In genomic region chr14:99099967-99100587, GRCm38 (mm10) we compare ENCODE assay signal across 8 mouse cellular contexts. TPM values are rescaled to one million over a fixed set of nuclear protein-coding genes. Genes with fewer than 3 reads are reported as not detected.
DNase-seq lines count a peak whose midpoint lies in the region; ATAC-seq and TF ChIP-seq lines count a peak whose summit lies in the region.

No protein-coding gene starts in this region.

- 5% methylated on average over 20 of the region's 20 CpGs for WGBS in heart, embryonic 10.5 days
- WGBS in limb, embryonic 11.5 days: 8% methylated on average over 20 of the region's 20 CpGs
- WGBS in neural tube, embryonic 12.5 days: 8% methylated on average over 20 of the region's 20 CpGs

- H3K4me3 ChIP-seq in heart, embryonic 10.5 days: peak overlapping the region; percentile 99
- H3K4me3 ChIP-seq in E14TG2a.4 (replicated peaks; ENCODE audit: low read length): peak overlapping the region; percentile 98
- H3K4me3 ChIP-seq in erythroblast, embryonic 14.5 days (replicated peaks): peak overlapping the region; percentile 74
- peak overlapping the region; percentile 94 for H3K4me3 ChIP-seq in limb, embryonic 11.5 days (ENCODE audit: low read depth, low read length)
- peak overlapping the region; percentile 97 for H3K4me3 ChIP-seq in neural tube, embryonic 12.5 days

- DNase-seq in heart, embryonic 10.5 days (ENCODE audit: low spot score): no peak
- no peak for DNase-seq in heart, adult 8-10 months (ENCODE audit: low spot score)
- no peak for DNase-seq in limb, embryonic 11.5 days (ENCODE audit: low spot score)
- no peak for DNase-seq in spleen, adult 12 weeks (ENCODE audit: low spot score)

- H3K36me3 ChIP-seq in heart, embryonic 10.5 days: peaks cover 57% of the 10 kb centered on the region
- H3K36me3 ChIP-seq in E14TG2a.4 (ENCODE audit: insufficient read depth, low read length): peaks cover 72% of the 10 kb centered on the region
- H3K36me3 ChIP-seq in erythroblast, embryonic 14.5 days (ENCODE audit: control insufficient read depth): peaks cover 62% of the 10 kb centered on the region
- H3K36me3 ChIP-seq in limb, embryonic 11.5 days (ENCODE audit: control insufficient read depth, insufficient read depth, low read length): peaks cover 6% of the 10 kb centered on the region
- H3K36me3 ChIP-seq in neural tube, embryonic 12.5 days: peaks cover 40% of the 10 kb centered on the region

- no peak for ATAC-seq in limb, embryonic 11.5 days (ENCODE audit: insufficient number of reproducible peaks, low FRiP score, low TSS enrichment, low read depth)
- ATAC-seq in neural tube, embryonic 12.5 days (ENCODE audit: low FRiP score, low read depth): peak; percentile 10
- no peak for ATAC-seq in monocyte, adult 5-6 weeks (replicated peaks; ENCODE audit: insufficient number of reproducible peaks, low FRiP score, low TSS enrichment, poor library complexity, severe bottlenecking)

- no peaks in the 10 kb centered on the region for H3K27me3 ChIP-seq in heart, embryonic 10.5 days (ENCODE audit: insufficient read depth, poor library complexity, severe bottlenecking)
- no peaks in the 10 kb centered on the region for H3K27me3 ChIP-seq in E14TG2a.4 (ENCODE audit: insufficient read depth, low read length)
- H3K27me3 ChIP-seq in erythroblast, embryonic 14.5 days (ENCODE audit: control insufficient read depth): no peaks in the 10 kb centered on the region
- H3K27me3 ChIP-seq in limb, embryonic 11.5 days (ENCODE audit: control insufficient read depth, insufficient read depth, low read length): no peaks in the 10 kb centered on the region
- H3K27me3 ChIP-seq in neural tube, embryonic 12.5 days (replicated peaks): no peaks in the 10 kb centered on the region

- peaks cover 10% of the 10 kb centered on the region for H3K4me1 ChIP-seq in heart, embryonic 10.5 days
- peaks cover 21% of the 10 kb centered on the region for H3K4me1 ChIP-seq in E14TG2a.4 (replicated peaks; ENCODE audit: low read depth, low read length)
- peaks cover 28% of the 10 kb centered on the region for H3K4me1 ChIP-seq in erythroblast, embryonic 14.5 days (ENCODE audit: control insufficient read depth)
- H3K4me1 ChIP-seq in limb, embryonic 11.5 days (ENCODE audit: control insufficient read depth, insufficient read depth, low read length): peaks cover 6% of the 10 kb centered on the region; the same call in 1 of the 2 replicates
- H3K4me1 ChIP-seq in neural tube, embryonic 12.5 days: peaks cover 7% of the 10 kb centered on the region

- peak overlapping the region; percentile 54 for H3K4me2 ChIP-seq in limb, embryonic 11.5 days (ENCODE audit: low read depth, severe bottlenecking)
- peak overlapping the region; percentile 65 for H3K4me2 ChIP-seq in neural tube, embryonic 12.5 days (replicated peaks)

- H3K9me3 ChIP-seq in heart, embryonic 10.5 days: no peaks in the 10 kb centered on the region
- H3K9me3 ChIP-seq in E14TG2a.4 (ENCODE audit: low read length): no peaks in the 10 kb centered on the region
- H3K9me3 ChIP-seq in erythroblast, embryonic 14.5 days (ENCODE audit: control insufficient read depth, low read length): no peaks in the 10 kb centered on the region
- H3K9me3 ChIP-seq in limb, embryonic 11.5 days (ENCODE audit: control insufficient read depth, low read length): no peaks in the 10 kb centered on the region
- no peaks in the 10 kb centered on the region for H3K9me3 ChIP-seq in neural tube, embryonic 12.5 days

- no peak for TF ChIP-seq CTCF in E14TG2a.4 (conservative IDR thresholded peaks at IDR 0.05; ENCODE audit: low read length)

- peak overlapping the region; percentile 59 for H3K9ac ChIP-seq in limb, embryonic 11.5 days (ENCODE audit: low read length)
- H3K9ac ChIP-seq in neural tube, embryonic 12.5 days: peak overlapping the region; percentile 57

- H3K27ac ChIP-seq in heart, embryonic 10.5 days: peak overlapping the region; percentile 94
- no peak overlapping the region for H3K27ac ChIP-seq in limb, embryonic 11.5 days (replicated peaks; ENCODE audit: low read depth, low read length)
- H3K27ac ChIP-seq in neural tube, embryonic 12.5 days: no peak overlapping the region

RNA-seq across cellular contexts. Expression of gene Dis3, which starts 0.5 kb away (rescaled TPM):
- polyA plus RNA-seq in heart, embryonic 10.5 days (2016; fragmentation: Nextera tagmentation; extraction: Ambion mirVana): 29.1 and 37.2 TPM in 2 replicates
- total RNA-seq in heart, adult 8-10 months (2022): 10 to 100 TPM in 1 of 4 experiments, 1 to 10 TPM in 3; 8.7 to 11.0 (median 9.6) TPM
- 0.47 and 0.94 TPM in 2 replicates for polyA plus RNA-seq in erythroblast, embryonic 14.5 days (2012)
- polyA plus RNA-seq in limb, embryonic 11.5 days (2014; fragmentation: Nextera tagmentation; extraction: Ambion mirVana): 50.4 and 56.5 TPM in 2 replicates
- polyA plus RNA-seq in neural tube, embryonic 12.5 days (2016; fragmentation: Nextera tagmentation; extraction: Ambion mirVana): 32.1 and 34.9 TPM in 2 replicates
- 6.2 to 19.3 TPM (median 18.0 TPM) in 3 replicates for total RNA-seq in monocyte, adult 5-6 weeks (2017)

RNA-seq across cellular contexts. Expression of gene Pibf1, which starts 0.9 kb away (rescaled TPM):
- 16.4 and 18.5 TPM in 2 replicates for polyA plus RNA-seq in heart, embryonic 10.5 days (2016; fragmentation: Nextera tagmentation; extraction: Ambion mirVana)
- 1 to 10 TPM; 6.2 to 7.8 (median 7.3) TPM for total RNA-seq in heart, adult 8-10 months (2022)
- polyA plus RNA-seq in erythroblast, embryonic 14.5 days (2012): 0.01 TPM in 1 of 2 replicates, not detected in the other
- polyA plus RNA-seq in limb, embryonic 11.5 days (2014; fragmentation: Nextera tagmentation; extraction: Ambion mirVana): 24.8 and 29.9 TPM in 2 replicates
- 19.1 and 19.8 TPM in 2 replicates for polyA plus RNA-seq in neural tube, embryonic 12.5 days (2016; fragmentation: Nextera tagmentation; extraction: Ambion mirVana)
- 30.0 to 60.2 TPM (median 31.0 TPM) in 3 replicates for total RNA-seq in monocyte, adult 5-6 weeks (2017)

RNA-seq across cellular contexts. Expression of gene Bora, which starts 54.1 kb away (rescaled TPM):
- 58.1 and 65.2 TPM in 2 replicates for polyA plus RNA-seq in heart, embryonic 10.5 days (2016; fragmentation: Nextera tagmentation; extraction: Ambion mirVana)
- 1 to 10 TPM in 1 of 4 experiments, under 1 TPM in 3; 0.46 to 1.2 (median 0.69) TPM for total RNA-seq in heart, adult 8-10 months (2022)
- polyA plus RNA-seq in erythroblast, embryonic 14.5 days (2012): 0.42 and 0.48 TPM in 2 replicates
- 94.8 and 103 TPM in 2 replicates for polyA plus RNA-seq in limb, embryonic 11.5 days (2014; fragmentation: Nextera tagmentation; extraction: Ambion mirVana)
- 49.3 and 50.9 TPM in 2 replicates for polyA plus RNA-seq in neural tube, embryonic 12.5 days (2016; fragmentation: Nextera tagmentation; extraction: Ambion mirVana)
- total RNA-seq in monocyte, adult 5-6 weeks (2017): 5.0 to 10.6 TPM (median 7.3 TPM) in 3 replicates

RNA-seq across cellular contexts. Expression of gene Mzt1, which starts 54.1 kb away (rescaled TPM):
- polyA plus RNA-seq in heart, embryonic 10.5 days (2016; fragmentation: Nextera tagmentation; extraction: Ambion mirVana): 92.2 and 95.7 TPM in 2 replicates
- 10 to 100 TPM; 39.2 to 45.9 (median 42.5) TPM for total RNA-seq in heart, adult 8-10 months (2022)
- 1.8 and 2.3 TPM in 2 replicates for polyA plus RNA-seq in erythroblast, embryonic 14.5 days (2012)
- polyA plus RNA-seq in limb, embryonic 11.5 days (2014; fragmentation: Nextera tagmentation; extraction: Ambion mirVana): 104 and 109 TPM in 2 replicates
- 124 and 128 TPM in 2 replicates for polyA plus RNA-seq in neural tube, embryonic 12.5 days (2016; fragmentation: Nextera tagmentation; extraction: Ambion mirVana)
- 30.9 to 34.5 TPM (median 34.0 TPM) in 3 replicates for total RNA-seq in monocyte, adult 5-6 weeks (2017)

Comparison
In these comparisons a context has a peak if more than half of its experiments do, and no peak if none do; other contexts are left out.
1. RNA of gene Dis3, which starts 0.5 kb away (polyA plus RNA-seq): 50.4 to 56.5 TPM in limb, embryonic 11.5 days, 29.1 to 37.2 TPM in heart, embryonic 10.5 days and 32.1 to 34.9 TPM in neural tube, embryonic 12.5 days; 0.47 to 0.94 TPM in erythroblast, embryonic 14.5 days; every median in the first group is over 10 times any median in the second.
2. RNA of gene Pibf1, which starts 0.9 kb away (polyA plus RNA-seq): 24.8 to 29.9 TPM in limb, embryonic 11.5 days, 19.1 to 19.8 TPM in neural tube, embryonic 12.5 days and 16.4 to 18.5 TPM in heart, embryonic 10.5 days; 0.01 TPM in erythroblast, embryonic 14.5 days; every median in the first group is over 10 times any median in the second.
3. RNA of gene Bora, which starts 54.1 kb away (polyA plus RNA-seq): 94.8 to 103 TPM in limb, embryonic 11.5 days, 58.1 to 65.2 TPM in heart, embryonic 10.5 days and 49.3 to 50.9 TPM in neural tube, embryonic 12.5 days; 0.42 to 0.48 TPM in erythroblast, embryonic 14.5 days; every median in the first group is over 10 times any median in the second.
4. Peak in every context shown above with its lines, with median percentiles within 50 percentile points of each other: H3K4me3 ChIP-seq.